Mouse (Mus musculus) skeletal muscle tissue, adult 2 months (tissue): ENCODE measurements around the gene Arl3.

Experiments
- DNase-seq: peaks from one replicate; pipeline ENCODE4 v3.0.0-alpha.2; 2012; ENCODE audit warnings: low read depth, low spot score

Gene Arl3

DNA sequence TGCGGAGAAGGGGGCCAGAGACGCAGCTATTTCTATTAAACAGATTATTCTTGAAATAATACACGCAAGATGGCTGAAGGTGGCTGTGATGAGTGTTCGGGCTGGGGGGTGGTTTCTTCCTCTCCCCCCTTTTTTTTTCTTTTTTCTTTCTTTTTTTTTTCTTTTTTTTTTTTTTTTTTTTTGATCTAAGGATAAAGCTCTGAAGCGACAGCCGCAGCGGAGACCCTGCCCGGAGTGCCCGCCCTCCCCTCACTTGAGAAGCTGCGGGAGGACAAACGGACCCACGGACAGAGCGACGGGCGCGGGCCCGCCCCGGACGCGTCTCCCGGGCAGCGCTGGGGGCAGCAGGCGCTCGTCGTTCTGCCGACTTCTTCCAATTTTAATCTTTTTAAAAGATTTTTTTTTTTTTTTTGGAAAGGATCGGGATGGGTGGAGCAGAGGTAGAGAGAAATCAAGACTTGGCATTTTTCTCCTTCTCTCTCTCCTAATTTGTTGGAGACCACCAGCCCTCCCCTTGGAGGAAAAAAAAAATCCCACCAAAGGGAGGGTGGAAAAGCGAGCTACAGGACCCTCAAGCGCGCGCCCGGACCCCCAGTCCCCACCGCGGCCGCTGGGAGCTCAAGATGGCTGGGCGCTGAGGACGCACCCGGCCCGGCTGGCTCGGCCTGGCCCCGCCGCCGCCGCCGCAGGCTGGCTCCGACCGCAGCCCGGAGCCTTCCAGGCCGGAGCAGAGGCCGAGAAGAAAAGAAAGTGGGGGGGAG is 72.2 kb downstream of the Arl3 start:
- DNase-seq: no peak

DNA sequence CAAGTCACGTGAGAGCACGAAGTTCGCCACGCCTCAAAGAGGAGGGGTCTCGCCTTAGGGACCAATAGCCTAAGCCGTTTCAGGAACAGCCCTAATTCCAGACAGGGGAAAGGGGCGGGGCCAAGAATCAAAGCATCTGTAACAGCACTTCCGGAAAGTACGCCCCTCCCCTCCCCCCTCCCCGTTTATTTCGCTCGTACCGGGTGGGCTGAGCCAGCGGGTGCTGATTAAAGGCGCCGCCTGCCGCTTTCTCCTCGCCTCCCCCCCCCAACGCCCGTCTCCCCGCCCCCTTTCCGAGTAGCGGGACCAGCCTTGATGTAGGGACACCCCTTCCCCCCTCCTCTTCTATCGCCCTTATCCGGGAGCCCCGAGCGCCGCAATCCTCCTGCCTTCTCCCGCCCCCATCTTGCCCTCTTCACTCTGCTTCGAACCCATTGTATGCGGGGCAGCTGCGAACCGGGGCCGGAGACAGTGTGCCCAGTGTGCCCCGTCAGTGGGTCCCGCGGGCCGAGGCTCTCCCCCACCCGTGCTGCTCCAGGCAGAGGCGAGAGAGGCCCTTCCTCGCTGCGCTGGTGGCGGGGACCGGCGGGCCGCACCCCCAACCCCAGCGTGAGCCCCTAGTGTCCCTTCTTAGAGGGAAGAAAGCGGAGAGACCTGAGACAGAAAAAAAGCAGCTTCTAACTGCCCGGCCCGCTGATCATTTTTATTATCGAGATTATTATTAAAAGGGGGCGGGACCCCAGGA is 73.0 kb downstream of the Arl3 start:
- peak; percentile 99 for DNase-seq

DNA sequence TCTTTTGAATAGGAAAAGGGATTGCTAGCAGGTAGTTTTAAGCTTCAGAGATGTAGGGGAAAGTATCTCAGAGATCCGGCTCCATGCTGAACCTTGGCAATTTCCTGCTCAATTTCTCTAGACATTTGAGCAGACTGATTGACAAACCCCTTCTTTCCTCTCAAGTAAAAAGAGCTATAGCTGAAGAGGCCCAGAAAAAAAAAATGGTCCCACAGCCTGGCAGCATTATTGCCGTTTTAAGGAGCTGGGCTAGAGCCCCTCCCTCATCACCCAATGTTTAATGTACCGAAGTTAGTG is 73.5 kb downstream of the Arl3 start:
- no peak for DNase-seq

DNA sequence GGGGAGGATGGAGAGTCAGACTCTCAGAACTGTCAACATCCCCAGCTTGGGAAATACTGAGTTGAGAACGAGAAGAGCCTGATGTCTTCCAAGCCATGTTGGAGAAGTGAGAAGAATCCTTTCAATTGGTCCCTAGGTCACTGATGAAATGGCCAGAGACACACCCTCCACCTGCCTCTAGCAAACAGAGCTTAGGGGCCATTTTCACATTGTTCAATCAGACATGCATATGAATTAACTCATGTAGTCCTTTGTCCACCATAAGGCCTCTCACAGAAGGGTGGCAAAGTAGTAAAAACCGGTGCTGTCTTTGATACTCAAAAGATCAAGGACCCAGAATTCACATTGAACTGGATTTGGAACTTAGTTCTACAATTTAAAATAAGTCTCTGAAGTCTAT is 75.8 kb downstream of the Arl3 start:
- DNase-seq: no peak

DNA sequence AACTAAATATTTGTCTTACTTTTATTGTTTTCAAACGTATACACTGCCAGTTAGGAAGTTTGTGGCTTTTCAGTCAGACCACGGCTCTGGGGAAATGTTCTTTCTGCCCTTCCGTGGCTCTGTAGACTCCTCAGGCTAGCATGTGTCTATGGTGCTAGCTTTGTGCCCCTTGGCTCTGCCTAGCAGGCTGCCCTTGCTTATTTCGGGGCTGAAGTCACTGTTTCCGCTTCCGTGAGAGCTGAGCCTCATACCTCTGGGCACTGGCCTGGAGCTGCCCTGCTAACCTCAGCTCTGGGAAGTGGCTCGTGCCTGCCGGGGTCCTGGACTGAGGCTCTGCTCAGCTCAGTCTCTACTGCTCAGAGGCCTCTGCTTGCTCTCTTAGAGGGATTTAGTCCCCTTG is 77.9 kb downstream of the Arl3 start:
- no peak for DNase-seq

DNA sequence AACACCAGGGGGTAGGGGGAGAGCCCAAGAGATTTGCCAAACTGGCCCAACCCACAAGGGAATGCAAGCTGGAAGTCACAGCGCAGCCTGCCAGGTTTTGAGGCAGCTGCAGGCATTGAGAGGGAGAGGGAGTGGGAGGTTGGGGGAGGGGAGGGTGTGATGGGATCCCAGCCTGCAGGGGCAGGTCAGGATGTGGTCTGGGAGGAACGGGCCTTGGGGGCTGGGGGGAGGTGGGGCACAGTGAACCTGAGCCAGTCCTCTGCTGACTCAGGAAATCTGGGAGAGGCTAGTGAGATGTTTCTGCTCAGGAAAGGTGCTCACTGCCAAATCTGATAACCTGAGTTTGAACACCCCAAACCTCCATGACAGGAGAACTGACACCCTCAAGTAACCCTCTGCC is 82.4 kb downstream of the Arl3 start:
- DNase-seq: no peak

DNA sequence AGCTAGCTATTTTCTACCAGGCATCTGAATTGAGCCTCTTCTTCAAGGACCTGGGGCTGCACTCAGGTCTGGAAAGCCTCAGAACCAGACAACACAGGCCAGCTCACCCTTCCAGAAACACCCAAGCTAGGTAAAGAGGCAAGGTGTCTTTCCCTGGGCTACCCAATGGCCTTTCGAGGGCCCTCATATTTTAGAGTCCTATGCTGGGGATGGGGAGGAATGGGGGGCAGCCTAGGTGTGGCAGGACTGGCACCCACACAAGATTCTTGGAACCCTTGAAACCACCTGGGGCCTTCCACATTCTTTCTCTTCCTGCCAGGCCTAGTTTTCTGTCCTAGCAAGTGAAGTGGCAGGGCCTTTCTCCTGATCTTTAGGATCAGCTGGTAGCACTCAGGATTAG is 83.5 kb downstream of the Arl3 start:
- no peak for DNase-seq

DNA sequence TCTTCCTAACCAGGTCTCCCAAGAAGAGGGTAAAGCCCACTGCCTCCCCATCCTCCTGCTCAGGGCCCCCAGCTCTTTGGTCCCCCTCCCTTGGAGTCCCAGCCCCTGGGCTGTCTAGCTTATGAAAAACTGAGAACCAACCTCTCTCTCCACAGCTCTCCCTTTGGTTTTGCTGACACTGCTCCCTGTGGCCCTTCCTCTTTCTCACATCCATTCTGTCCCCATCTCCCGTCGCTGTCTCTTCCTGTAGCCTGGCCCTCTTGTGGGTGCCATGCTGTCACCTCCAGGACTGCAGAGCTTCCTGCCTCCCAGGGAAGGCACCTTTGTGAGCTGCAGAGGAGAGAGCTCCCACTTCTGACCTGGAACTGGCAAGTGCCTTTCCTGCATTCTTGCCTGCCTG is 86.3 kb downstream of the Arl3 start:
- no peak for DNase-seq

DNA sequence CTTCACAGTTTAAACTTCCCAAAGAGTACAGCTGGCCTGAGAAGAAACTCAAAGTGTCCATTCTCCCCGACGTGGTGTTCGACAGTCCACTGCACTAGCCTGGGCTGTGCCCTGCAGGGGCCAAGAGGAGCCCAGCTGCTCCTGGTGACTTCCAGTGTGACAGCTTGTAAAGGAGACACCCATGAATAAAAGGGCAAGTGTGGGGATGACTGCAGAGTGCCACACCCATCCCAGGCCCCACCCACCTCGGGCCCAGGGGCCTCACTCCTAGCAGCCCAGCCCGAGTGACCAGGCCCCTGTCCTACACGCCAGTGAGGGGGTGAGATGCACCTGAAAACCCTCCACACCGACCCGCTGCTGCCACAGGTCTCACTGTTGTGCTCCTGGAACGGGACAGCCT is 87.2 kb downstream of the Arl3 start:
- DNase-seq: no peak

DNA sequence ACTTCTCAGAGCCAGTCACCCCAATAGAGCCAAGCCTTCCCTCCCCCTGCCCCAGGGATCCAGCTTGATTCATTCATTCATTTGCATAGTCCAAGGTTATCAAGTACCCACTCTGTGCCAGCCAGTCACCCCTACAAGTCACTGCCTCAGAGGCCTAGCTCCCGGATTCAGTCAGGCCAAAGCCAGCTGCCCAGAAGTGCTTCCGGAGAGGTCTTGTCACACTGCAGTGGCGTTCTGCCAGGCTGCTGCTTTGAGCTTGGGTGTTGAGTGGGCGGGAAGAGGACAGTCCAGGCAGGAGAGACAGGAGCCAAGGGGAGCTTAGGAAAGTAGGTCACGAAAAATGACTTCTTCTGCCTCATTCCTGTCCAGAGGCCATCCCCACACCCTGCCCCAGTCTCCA is 88.5 kb downstream of the Arl3 start:
- DNase-seq: peak; percentile 84

DNA sequence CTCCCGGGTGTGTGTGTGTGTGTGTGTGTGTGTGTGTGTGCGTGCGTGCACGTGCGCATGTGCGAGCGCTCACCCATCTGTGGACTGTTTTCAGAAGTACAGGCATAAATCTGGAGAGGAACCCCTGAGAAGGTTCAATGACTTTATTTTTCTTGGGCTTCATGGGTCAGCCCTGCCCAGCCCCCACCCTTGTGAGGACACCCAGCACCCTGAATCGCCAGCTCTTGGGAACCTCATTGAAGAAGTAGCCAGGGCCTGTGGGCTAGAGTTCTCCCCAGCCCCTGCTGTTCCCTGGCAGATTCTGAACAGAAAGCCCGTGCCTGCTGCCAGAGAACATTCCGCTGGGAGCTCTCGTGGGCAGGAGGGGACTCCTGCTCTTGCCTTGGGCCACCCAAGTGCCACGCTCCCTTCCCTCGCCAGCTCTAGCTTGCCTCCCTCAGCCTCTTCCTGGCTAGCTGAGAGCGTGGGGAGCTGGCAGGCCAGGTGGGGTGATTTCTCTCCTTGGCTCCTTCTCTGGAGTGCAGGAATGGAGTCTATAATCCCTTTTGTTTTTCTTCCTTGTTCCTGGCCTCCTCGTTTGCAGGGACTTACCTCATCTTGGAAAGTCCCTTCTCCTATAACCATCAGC is 89.2 kb downstream of the Arl3 start:
- no peak for DNase-seq

DNA sequence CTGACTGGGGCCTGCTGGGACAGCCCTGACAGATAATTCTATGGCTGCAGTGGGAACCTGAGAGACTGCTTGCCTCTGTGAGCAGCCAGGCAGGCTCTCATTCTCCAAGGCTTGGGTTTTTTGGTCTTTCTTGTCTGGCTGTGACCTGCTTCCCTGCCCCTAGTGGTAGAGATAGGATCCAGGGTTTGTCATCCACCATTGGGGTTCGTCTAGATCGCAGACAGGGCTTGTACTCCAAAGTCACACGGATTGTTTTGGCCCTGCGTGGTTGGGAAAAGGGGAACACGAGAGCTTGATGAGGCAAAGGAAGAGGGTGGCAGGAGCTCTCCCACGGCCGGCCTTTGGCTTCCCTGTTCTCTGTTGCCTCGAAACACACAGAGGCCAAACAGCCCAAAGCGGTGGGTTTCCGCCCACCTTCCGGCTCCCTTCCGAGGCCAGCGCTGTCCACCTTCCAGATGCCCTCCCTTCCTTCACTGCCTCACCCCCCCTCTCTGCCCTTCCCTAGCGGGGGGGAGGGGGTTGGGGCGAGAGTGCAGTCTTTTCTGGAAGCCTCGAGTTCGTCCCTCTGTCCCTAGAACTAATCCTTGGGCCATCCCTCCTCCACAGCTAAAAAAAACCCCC is 90.0 kb downstream of the Arl3 start:
- no peak for DNase-seq

DNA sequence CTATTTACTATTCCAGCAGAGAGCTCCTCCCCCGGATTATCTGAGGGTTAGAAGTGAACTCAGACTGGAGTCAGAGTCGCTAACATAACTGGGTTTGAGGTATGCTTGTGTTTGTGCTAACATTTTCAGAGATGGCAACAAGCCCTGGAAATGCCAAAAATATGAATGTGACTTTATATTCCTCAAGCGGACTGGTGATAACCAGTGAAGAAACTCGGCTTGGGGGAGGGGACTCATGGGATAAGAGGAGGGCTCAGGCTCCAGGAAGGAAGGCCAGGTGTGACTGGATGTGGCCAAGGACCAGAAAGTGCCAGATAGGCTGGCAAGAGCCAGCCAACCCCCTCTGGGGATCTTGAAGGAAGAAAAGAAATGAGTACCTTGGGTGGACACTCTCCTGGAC is 91.2 kb downstream of the Arl3 start:
- DNase-seq: no peak

DNA sequence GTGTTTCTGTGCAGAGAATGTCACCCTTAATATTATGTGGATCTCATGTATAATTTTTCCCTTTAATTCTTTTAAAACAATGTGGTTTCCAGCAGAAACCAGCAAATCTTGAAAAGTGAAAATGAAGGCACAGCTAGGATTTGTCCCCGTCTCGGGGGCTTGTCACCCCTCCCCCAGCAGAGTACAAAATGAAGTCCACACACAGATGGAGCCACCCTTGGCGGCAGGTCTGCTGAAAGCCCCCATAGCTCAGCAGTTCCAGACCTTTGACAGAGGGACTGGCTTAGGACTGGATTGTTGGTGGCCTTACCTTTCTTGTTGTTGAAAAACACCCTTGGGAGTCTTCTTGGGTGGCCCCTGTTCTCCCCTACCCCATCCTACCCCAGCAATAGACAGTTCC is 91.6 kb downstream of the Arl3 start:
- no peak for DNase-seq
